In genomic region chr16:52451786-52452476, GRCm38 (mm10) we compare ENCODE assay signal across 8 mouse cellular contexts. TPM values are rescaled to one million over a fixed set of nuclear protein-coding genes. Genes with fewer than 3 reads are reported as not detected.
DNase-seq lines count a peak whose midpoint lies in the region; ATAC-seq lines count a peak whose summit lies in the region.

No protein-coding gene starts in this region.

- peak; percentile 15 for DNase-seq in kidney, adult 18-20 months
- DNase-seq in kidney, postnatal 36 days = no peak
- peak; percentile 31 for DNase-seq in embryonic facial prominence, embryonic 10.5 days (ENCODE audit: low spot score)
- DNase-seq in hindbrain, embryonic 14.5 days (ENCODE audit: low spot score) = no peak
- DNase-seq in urinary bladder, postnatal 14 days (ENCODE audit: low spot score) = no peak

- H3K4me2 ChIP-seq in hindbrain, embryonic 14.5 days (replicated peaks) = peak overlapping the region; percentile 91
- peak overlapping the region; percentile 71 for H3K4me2 ChIP-seq in liver, embryonic 12.5 days
- H3K4me2 ChIP-seq in neural tube, embryonic 14.5 days (ENCODE audit: low read depth, low read length) = peak overlapping the region; percentile 73

- H3K9me3 ChIP-seq in embryonic facial prominence, embryonic 10.5 days = no peaks in the 10 kb centered on the region
- no peaks in the 10 kb centered on the region for H3K9me3 ChIP-seq in hindbrain, embryonic 14.5 days (ENCODE audit: control insufficient read depth, low read length)
- H3K9me3 ChIP-seq in liver, embryonic 12.5 days (replicated peaks) = no peaks in the 10 kb centered on the region
- no peaks in the 10 kb centered on the region for H3K9me3 ChIP-seq in neural tube, embryonic 14.5 days (ENCODE audit: control insufficient read depth, low read length)

- peak overlapping the region; percentile 68 for H3K9ac ChIP-seq in hindbrain, embryonic 14.5 days
- H3K9ac ChIP-seq in liver, embryonic 12.5 days = peak overlapping the region; percentile 40; the same call in 1 of the 2 replicates
- H3K9ac ChIP-seq in neural tube, embryonic 14.5 days (replicated peaks; ENCODE audit: low read depth, low read length) = peak overlapping the region; percentile 62

- 2% methylated on average over 23 of the region's 23 CpGs for WGBS in embryonic facial prominence, embryonic 10.5 days
- under 1% methylated on average over 23 of the region's 23 CpGs for WGBS in hindbrain, embryonic 14.5 days
- WGBS in liver, embryonic 12.5 days (ENCODE audit: insufficient replicate concordance) = 1% methylated on average over 23 of the region's 23 CpGs
- 0% methylated on average over 23 of the region's 23 CpGs for WGBS in neural tube, embryonic 14.5 days

- H3K4me1 ChIP-seq in embryonic facial prominence, embryonic 10.5 days = peaks cover 40% of the 10 kb centered on the region
- peaks cover 10% of the 10 kb centered on the region for H3K4me1 ChIP-seq in hindbrain, embryonic 14.5 days (replicated peaks; ENCODE audit: control insufficient read depth, insufficient read depth, low read length)
- H3K4me1 ChIP-seq in liver, embryonic 12.5 days = peaks cover 5% of the 10 kb centered on the region; the same call in 1 of the 2 replicates
- H3K4me1 ChIP-seq in neural tube, embryonic 14.5 days (ENCODE audit: control insufficient read depth, insufficient read depth, low read length) = peaks cover 10% of the 10 kb centered on the region; the same call in 1 of the 2 replicates

- H3K27me3 ChIP-seq in embryonic facial prominence, embryonic 10.5 days (replicated peaks; ENCODE audit: low read depth, poor library complexity, severe bottlenecking) = peaks cover 38% of the 10 kb centered on the region
- no peaks in the 10 kb centered on the region for H3K27me3 ChIP-seq in hindbrain, embryonic 14.5 days (ENCODE audit: control insufficient read depth, insufficient read depth, low read length)
- peaks cover 55% of the 10 kb centered on the region for H3K27me3 ChIP-seq in liver, embryonic 12.5 days (replicated peaks)
- peaks cover 2% of the 10 kb centered on the region; the same call in 1 of the 2 replicates for H3K27me3 ChIP-seq in neural tube, embryonic 14.5 days (ENCODE audit: control insufficient read depth, insufficient read depth, low read length)

- peak; percentile 8 for ATAC-seq in CD4-positive, CD25-positive, alpha-beta regulatory T cell, adult 4 months
- ATAC-seq in hindbrain, embryonic 14.5 days (ENCODE audit: low FRiP score) = no peak
- no peak for ATAC-seq in liver, embryonic 12.5 days
- 0 out of 2 replicates have a peak, but pooled peaks have one; percentile 2 for ATAC-seq in neural tube, embryonic 14.5 days (ENCODE audit: low read depth)

- H3K4me3 ChIP-seq in embryonic facial prominence, embryonic 10.5 days = peak overlapping the region; percentile 63
- H3K4me3 ChIP-seq in hindbrain, embryonic 14.5 days (replicated peaks; ENCODE audit: low read length) = peak overlapping the region; percentile 64
- peak overlapping the region; percentile 61 for H3K4me3 ChIP-seq in liver, embryonic 12.5 days
- H3K4me3 ChIP-seq in neural tube, embryonic 14.5 days (ENCODE audit: low read depth, low read length) = peak overlapping the region; percentile 66

- H3K36me3 ChIP-seq in embryonic facial prominence, embryonic 10.5 days (replicated peaks) = no peaks in the 10 kb centered on the region
- H3K36me3 ChIP-seq in hindbrain, embryonic 14.5 days (replicated peaks; ENCODE audit: control insufficient read depth, insufficient read depth) = no peaks in the 10 kb centered on the region
- H3K36me3 ChIP-seq in liver, embryonic 12.5 days = no peaks in the 10 kb centered on the region
- no peaks in the 10 kb centered on the region for H3K36me3 ChIP-seq in neural tube, embryonic 14.5 days (ENCODE audit: control insufficient read depth, insufficient read depth, low read length)

- H3K27ac ChIP-seq in embryonic facial prominence, embryonic 10.5 days (replicated peaks) = 0 out of 2 replicates have a peak overlapping the region, but pooled peaks have one; percentile 27
- H3K27ac ChIP-seq in hindbrain, embryonic 14.5 days = peak overlapping the region; percentile 65
- H3K27ac ChIP-seq in liver, embryonic 12.5 days = peak overlapping the region; percentile 14; the same call in 1 of the 2 replicates
- no peak overlapping the region for H3K27ac ChIP-seq in neural tube, embryonic 14.5 days (ENCODE audit: low read depth, low read length)

RNA-seq across cellular contexts. Expression of gene Alcam, which starts 1.9 kb away (rescaled TPM):
- 1 to 10 TPM; 3.6 to 8.8 TPM for polyA plus RNA-seq in CD4-positive, CD25-positive, alpha-beta regulatory T cell, adult 4 months (2017; shearing (Covaris generic))
- 5.1 and 5.4 TPM in 2 replicates for polyA plus RNA-seq in embryonic facial prominence, embryonic 10.5 days (2016; fragmentation: Nextera tagmentation; extraction: Ambion mirVana)
- polyA plus RNA-seq in hindbrain, embryonic 14.5 days (2014; fragmentation: Nextera tagmentation; extraction: Ambion mirVana) = 63.5 and 69.7 TPM in 2 replicates
- 8.3 and 9.4 TPM in 2 replicates for polyA plus RNA-seq in liver, embryonic 12.5 days (2016; fragmentation: Nextera tagmentation; extraction: Ambion mirVana)
- 64.0 and 64.6 TPM in 2 replicates for polyA plus RNA-seq in neural tube, embryonic 14.5 days (2014; fragmentation: Nextera tagmentation; extraction: Ambion mirVana)

Comparison
In these comparisons a context has a peak if more than half of its experiments do, and no peak if none do; other contexts are left out.
1. DNase-seq: peak in kidney, adult 18-20 months (single experiment) and embryonic facial prominence, embryonic 10.5 days (single experiment); none in kidney, postnatal 36 days (0 of 2), hindbrain, embryonic 14.5 days (single experiment) and urinary bladder, postnatal 14 days (single experiment).
2. ATAC-seq: peak in CD4-positive, CD25-positive, alpha-beta regulatory T cell, adult 4 months (single experiment) and neural tube, embryonic 14.5 days (single experiment); none in hindbrain, embryonic 14.5 days (single experiment) and liver, embryonic 12.5 days (single experiment).
3. Peak in every context shown above with its lines, with median percentiles within 50 percentile points of each other: H3K4me3 ChIP-seq, H3K4me2 ChIP-seq and H3K9ac ChIP-seq.